Mouse (Mus musculus) neural tube, embryonic 10.5 days (tissue): ENCODE measurements around the gene Zfp366.

Source experiments
- DNase-seq: peaks from one replicate; pipeline ENCODE4 v3.0.0-alpha.2; 2017; ENCODE audit warnings: low spot score; ENCODE audit errors: extremely low spot score

Zfp366 gene

DNA sequence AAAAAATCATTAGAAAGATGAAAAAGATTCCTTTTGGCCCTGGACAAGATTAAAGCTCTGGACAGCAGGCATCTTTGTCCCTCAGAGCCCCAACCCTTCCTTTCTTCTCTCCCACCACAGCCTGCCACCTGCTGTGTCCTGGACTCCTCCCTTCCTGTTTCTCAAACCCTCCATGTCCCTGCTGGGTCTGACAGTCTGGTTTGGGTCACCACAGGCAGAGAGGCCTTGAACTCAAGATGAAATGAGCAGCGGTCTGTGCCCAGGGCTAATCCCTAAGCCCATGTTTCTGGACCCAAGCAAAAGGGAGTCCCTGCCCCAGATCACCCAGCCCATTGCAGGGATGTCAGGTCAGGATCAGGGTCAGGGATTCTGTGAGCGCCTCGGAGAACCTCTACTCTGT is 60.3 kb downstream of the Zfp366 start:
- DNase-seq: peak; percentile 15

DNA sequence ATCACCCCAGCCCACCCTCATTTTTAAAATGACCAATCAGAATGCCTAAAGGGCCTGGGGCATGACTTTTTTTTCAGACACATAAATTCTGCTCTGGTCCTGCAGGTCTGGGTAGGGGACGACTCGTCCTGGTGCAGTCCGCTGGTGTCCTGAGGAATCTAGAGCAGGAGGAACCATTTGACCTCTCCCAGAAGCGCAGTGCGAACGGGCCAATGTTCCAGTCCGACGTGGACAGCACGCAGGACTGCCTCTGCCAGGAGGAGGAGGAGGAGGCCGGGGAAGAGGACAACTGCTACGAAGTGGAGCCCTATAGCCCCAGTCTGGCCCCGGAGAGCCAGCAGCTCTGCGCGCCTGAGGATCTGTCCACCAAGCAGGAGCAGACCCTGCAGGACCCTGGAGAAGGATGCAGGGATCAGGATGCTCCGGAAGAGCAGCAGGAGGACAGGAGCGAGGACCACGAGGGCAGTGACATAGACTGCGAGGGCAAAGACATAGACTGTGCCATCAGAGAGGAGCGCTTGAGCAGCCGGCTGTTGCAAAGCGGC is 61.4 kb downstream of the Zfp366 start:
- DNase-seq: no peak

DNA sequence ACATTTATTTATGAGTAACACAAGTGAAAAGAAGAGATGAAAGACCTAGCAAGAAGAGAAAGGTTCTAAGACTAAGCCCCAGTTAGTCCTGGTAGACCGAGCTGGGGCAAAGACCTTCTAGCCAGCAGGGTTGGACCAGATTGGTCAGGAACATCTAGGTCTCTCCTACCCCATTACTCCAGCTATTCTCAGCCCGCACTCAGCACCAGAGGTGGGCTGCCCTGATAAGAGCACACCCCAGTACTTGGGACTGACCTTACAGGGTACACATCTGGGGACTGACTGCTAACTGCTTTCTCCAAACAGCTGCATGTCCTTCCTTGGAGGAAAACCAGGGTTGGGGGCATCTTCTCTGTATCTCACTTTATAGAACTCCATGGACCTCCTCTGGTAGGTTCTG is 66.2 kb downstream of the Zfp366 start:
- DNase-seq: no peak

GRCm38 (mm10) chr13:99254215-99254614 is 69.6 kb downstream of the Zfp366 start:
- no peak for DNase-seq

DNA sequence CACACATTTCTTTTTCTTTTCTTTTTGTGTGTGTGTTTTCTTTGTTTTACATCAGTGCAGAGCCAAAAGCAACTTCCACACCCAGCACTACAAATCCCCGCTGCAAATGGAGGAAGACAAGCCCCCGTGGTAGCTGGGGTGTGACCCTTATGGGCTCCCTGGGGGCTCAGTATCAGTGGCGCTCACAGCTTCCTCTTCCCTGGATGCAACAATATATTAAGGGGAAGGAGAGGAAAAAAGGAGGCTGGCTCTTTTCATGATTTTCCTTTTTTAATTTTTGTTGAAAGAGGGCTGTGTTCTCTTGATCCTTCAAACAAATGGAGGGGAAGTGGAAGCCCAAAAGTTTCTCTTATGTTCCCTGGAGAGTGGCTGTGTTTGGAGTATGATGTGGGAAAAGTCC is 70.2 kb downstream of the Zfp366 start:
- DNase-seq: no peak

DNA sequence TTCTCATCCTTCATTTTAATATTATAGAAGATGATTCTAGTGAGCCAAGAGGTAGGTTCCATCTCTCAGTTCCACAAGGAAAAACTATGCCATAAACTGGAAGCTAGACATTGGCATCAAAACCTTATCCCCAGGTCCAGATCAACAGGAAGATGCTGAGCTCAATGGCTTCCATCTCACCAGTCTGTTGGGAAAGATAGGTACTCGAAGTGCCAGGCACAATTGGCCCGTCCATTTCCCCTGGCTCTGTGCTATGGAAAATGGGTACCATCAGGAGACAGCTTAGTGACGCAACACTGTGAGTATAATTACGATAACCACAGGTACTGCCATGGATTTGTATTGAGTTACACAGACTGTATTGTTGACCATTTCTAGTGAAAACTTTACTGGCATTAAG is 72.3 kb downstream of the Zfp366 start:
- peak; percentile 3 for DNase-seq

DNA sequence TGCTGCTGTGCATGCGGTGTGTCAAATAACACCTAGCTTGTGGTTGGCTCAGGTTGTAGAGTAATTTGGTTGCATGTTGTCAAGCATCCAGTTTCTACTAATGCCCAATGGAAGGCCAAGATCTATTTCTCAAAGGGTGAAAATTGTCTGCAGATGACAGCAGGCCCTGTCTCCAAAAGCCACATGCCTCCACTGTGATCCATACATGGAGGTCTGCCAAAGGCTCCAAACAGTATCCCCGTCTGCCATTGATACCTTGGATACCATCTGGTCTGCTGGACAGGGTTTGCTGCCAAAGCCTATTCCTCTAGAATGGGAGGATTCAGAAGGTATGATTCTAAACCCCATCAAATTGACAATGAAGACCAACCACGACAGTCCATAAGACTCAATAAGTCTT is 74.1 kb downstream of the Zfp366 start:
- DNase-seq: no peak

DNA sequence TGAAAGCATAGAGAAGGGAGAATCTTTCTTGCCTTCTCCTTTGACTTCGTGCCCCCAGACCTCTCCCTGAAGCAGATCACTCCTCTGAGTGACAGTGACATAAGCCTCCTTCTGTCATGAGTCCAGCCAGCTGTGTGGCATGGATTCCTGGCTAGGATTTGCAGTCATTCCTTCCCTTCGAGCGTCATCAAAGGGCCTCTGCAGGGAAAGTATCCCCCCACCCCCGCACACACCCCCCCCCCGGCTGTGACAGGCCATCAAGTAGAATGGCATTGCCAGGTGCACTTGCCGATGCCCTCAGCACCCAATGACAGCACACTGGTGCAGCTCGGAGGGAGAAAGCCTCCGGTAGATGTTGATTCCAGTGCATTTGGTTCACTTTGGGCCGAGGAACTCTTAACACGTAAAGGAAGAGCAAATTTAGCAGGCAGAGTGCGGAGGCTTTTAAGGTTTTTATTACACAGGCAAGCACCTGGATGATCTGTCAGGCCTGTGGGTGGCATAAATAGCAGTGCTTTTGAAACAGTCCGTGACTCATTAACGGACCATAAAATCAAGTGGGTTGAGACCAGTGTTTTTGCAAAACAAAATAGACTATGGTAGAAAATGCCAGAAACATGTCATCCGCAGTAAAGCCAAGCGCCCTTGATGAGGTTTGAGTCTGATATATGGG is 75.0 kb downstream of the Zfp366 start:
- no peak for DNase-seq

- DNase-seq: no peak
Measured at GRCm38 (mm10) chr13:99262406-99262805, 77.8 kb downstream of the Zfp366 start.

DNA sequence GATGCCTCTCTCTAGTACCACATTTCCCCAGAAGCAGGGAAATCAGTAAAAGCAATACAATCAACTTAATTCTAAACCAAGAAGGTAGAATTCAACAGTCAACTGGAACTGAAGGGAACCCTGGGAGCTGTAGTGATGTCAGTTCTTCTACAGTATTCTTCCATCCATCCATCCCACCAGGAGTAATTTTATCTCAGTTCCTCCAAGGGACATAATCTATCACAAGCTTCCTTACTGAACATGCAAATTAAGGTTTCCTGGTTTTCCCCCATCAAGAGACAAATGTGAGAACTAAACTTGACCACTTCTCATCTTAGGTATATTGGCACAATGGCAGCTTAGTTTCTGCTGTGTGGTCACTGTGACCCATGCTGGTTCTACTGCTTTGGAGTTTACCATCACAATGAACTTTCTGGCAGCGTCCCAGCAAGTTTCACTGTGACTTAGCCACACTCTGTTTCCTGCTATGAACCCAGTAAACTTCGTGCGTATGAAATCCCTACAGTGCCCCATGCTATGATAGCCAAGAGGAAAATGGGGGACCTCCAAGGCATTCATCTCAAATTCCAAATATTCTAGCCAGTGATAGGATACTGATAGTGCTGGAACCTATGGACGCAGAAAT is 78.6 kb downstream of the Zfp366 start:
- no peak for DNase-seq

DNA sequence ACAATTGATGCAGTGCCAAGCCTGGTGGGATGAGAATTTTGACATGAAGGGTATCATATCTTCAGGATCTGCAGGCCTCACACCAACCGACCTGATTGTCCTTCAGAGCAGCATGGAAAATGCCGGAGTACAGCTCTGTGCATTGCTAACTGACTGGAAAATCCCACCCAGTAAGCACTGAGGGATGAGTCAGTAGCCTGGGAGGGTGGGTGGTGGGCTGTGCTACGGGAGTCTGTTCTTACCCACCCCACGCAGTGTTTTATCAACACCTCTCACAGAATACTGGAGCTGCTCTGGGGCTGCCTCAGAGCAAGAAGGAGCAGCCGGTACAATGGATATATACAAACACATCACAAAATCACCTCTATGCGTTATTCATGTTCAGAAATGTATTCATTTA is 79.9 kb downstream of the Zfp366 start:
- no peak for DNase-seq

DNA sequence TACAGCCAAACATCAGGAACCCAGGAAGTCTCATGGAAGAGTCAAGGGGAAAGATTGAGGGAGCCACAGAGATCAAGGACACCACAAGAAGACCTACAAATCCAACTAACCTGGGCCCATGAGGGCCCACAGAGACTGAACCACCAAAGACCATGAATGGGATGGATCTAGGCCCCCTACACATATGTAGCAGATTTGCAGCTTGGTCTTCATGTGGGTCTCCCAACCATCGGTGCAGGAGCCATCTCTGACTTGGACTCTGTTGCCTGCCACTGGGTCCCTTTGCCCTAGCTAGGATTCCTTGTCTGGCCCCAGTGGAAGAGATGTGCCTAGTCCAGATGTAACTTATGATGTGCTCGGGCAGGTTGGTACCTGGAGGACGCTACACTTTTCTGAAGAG is 87.4 kb downstream of the Zfp366 start:
- DNase-seq: no peak

GRCm38 (mm10) chr13:99277521-99277920 is 92.9 kb downstream of the Zfp366 start:
- DNase-seq: no peak

DNA sequence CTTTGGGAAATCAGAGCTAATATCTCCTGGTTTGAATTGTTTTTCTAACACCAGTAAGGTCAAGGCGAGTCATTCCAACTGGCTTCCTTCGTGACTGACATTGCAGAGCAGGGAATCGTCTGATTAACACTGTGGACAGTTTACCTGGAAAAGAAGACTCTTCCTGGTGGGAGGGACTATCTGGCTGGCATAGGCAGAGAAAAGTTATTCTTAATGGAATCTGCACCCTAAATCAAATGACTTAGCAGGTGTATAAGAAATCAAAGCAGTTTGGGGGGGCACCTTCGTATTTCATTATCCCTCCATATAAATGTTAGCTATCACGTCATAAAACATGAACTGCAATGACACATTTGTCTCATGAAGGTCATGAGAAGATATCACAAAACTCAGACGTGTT is 93.9 kb downstream of the Zfp366 start:
- DNase-seq: no peak

DNA sequence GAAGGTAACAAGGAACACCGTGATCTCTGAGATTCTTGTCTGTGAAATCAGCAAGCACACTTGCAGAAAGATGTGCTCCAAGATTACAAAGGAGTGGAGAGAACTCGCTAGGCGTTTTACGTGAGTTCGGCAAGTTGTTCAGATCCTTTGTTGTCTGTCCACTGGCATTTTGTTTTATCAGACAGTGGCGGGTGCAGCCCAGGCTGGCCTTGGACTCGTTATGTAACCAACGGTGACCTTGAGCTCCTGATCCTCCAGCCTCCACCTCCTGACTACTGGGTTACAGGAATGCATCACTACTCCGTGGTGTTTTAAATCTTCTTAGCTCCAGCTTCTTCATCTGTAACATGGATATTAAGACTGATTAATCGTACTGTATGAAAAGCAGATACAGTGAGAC is 94.7 kb downstream of the Zfp366 start:
- no peak for DNase-seq

- DNase-seq: no peak
Measured at GRCm38 (mm10) chr13:99282961-99283360, 98.3 kb downstream of the Zfp366 start.

GRCm38 (mm10) chr13:99283916-99284315 is 99.3 kb downstream of the Zfp366 start:
- no peak for DNase-seq

GRCm38 (mm10) chr13:99284400-99285160 is 100.0 kb downstream of the Zfp366 start:
- DNase-seq: no peak

DNA sequence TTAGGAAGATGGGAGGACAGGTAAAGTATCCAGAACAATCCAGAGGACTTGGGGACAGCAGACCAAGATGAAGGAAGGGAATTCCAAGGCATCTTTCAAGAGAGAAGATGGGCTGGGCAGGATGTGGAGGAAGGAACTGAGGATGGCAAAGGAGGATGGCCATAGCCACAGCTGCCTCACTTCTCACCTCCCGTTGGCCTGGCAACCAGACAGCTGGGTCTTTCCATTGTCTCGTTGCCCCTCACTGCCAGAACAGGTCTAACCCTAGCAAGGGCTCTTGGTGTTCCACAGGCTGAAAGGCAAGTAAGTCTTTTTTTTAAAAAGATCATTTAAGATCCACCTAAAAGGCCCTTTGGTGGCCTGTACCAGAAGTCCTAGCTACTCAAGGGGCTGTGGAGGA is 100.6 kb downstream of the Zfp366 start:
- no peak for DNase-seq

DNA sequence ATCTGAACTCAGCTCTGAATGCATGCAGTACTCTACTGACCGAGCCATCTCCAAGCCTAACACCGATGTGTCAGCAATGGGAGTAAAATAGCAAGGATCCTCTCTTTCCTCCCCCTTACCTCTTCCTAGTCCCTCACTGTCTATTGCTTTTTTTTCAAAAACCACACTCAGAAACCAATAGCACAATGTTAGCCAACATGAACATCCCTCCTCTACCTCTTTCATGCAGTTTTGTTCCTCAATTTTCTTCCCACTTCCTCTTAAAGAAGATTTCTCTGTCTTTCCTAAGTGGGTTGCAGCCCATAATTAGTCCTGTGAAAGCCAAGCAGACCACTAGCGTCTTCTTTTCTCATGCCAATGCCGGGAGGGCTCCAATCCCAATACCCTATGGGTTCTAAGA is 102.6 kb downstream of the Zfp366 start:
- no peak for DNase-seq

DNA sequence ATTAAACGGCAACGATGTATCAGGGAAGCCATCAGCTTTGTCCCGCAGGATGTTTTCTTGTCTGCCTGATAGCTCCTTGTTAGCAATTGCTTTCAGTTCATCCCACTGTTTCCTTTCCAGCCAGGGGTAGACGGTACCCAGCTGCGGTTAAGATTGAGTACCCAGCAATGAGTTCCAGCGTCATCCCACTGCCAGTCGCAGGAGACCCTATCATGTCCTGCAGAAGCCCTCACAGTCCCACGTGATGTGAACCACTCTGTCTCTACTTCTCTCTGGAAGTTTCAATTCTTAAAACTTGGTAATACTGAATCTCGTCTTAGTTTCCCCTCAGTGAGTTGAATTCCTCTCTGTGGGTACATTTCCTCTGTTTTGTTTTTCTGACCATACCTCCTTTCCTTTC is 103.2 kb downstream of the Zfp366 start:
- DNase-seq: no peak

DNA sequence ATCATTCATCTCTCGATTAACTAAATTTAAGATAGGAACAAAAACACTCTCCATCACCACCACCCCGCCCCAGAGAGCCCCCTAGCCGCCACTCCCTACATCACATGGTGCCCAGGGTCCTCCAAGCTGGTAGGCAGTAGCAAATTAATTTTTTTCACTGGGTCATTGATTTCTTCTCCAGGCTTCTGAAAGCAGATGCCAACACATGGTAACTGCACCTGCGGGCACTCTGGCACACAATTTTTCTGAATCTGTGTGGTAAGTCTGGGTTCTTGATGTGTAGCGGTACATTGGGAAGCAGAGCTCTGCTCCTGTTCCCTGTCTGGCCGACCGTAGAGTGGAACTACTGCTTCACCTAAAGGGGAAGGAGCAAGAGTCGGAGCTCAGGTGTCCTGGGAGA is 106.1 kb downstream of the Zfp366 start:
- no peak for DNase-seq
